Mouse (Mus musculus): ENCODE data around the gene Hoxd4. TPM values are rescaled to one million over a fixed set of nuclear protein-coding genes. Genes with fewer than 3 reads are reported as not detected.

Hoxd4 gene
- polyA plus RNA-seq, 1 experiment from 2014 or later = not detected

DNA sequence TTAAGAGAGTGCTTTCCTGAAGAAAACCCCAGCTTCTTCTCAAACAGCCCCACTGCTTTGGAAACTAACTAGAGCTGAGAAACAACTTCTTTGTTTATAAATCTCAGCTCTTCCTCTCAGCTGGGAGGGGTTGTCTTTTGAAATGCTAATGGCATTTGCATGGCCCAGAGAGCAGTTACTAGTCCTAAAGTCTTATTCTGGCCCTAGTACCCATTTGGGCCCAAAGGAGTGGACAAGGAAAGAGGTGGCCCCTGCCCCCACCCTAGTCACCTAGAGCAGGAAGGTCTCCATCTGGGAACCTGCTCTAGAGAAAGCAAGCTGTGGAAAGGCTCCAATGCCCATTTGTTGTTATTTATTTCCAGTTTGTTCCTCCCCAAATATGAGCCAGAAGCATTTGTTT lies 19.3 kb downstream of the Hoxd4 start:
- Histone ChIP-seq H3K9me3 (no peaks in the 10 kb centered on the region), H3K4me2 (replicated peaks) (no peak overlapping the region), H3K4me3 (no peak overlapping the region), H3K27ac (replicated peaks) (no peak overlapping the region), H3K36me3 (no peaks in the 10 kb centered on the region), H3K27me3 (peaks cover 99% of the 10 kb centered on the region), H3K4me1 (peaks cover 11% of the 10 kb centered on the region), H3K9ac (replicated peaks) (no peak overlapping the region)
- no peak for ATAC-seq (ENCODE audit: low FRiP score, low read depth)

DNA sequence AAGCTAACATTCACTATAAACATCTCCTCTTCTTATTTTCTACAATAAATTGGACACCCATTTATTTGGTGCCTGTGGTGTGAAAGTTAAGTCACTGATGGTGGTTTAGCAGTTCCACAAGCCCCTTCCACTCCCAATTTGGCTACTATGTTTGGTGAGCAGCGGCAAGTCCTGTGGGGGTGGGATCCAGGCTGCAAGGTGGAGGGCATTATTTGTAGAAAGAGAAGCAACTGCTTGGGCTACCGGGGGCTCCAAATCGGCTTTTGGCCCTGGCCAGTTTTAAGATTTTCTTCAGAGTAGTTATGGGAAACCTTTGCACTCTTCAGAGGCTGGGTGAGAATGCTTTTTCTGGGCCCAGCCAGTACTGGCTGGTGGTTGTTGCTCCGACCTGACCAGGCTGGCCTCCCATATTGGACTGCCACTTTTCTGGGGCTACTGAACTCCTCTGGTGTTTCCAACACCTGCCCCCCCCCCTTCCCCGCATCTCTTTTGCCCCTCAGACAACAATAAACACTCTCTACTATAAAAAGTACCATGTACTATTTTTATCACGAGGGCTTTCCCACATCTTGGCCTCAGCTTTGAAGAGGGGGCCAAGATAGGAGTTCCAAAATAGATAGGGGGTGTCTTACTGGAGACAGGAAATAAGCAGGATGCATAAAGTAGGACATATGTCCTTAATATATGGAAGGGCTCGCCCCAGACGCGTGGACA lies 20.2 kb downstream of the Hoxd4 start:
- Histone ChIP-seq H3K27me3 (peaks cover 99% of the 10 kb centered on the region), H3K9me3 (no peaks in the 10 kb centered on the region), H3K4me3 (no peak overlapping the region), H3K9ac (replicated peaks) (no peak overlapping the region), H3K4me1 (peaks cover 13% of the 10 kb centered on the region), H3K36me3 (no peaks in the 10 kb centered on the region), H3K27ac (replicated peaks) (no peak overlapping the region), H3K4me2 (replicated peaks) (no peak overlapping the region)
- WGBS = 1% methylated on average over 9 of the region's 9 CpGs
- no peak for ATAC-seq (ENCODE audit: low FRiP score, low read depth)

GRCm38 (mm10) chr2:74732513-74733316 lies 21.0 kb downstream of the Hoxd4 start:
- H3K4me3 ChIP-seq = no peak overlapping the region
- no peak overlapping the region for H3K27ac ChIP-seq (replicated peaks)
- no peaks in the 10 kb centered on the region for H3K36me3 ChIP-seq
- H3K9me3 ChIP-seq = no peaks in the 10 kb centered on the region
- no peak for ATAC-seq (ENCODE audit: low FRiP score, low read depth)
- H3K9ac ChIP-seq (replicated peaks) = no peak overlapping the region
- 1% methylated on average over 52 of the region's 52 CpGs for WGBS
- peaks cover 8% of the 10 kb centered on the region for H3K4me1 ChIP-seq
- peaks cover 99% of the 10 kb centered on the region for H3K27me3 ChIP-seq
- H3K4me2 ChIP-seq (replicated peaks) = no peak overlapping the region

GRCm38 (mm10) chr2:74733317-74733661 lies 21.6 kb downstream of the Hoxd4 start:
- H3K4me2 ChIP-seq (replicated peaks) = no peak overlapping the region
- H3K4me1 ChIP-seq = peaks cover 8% of the 10 kb centered on the region
- H3K36me3 ChIP-seq = no peaks in the 10 kb centered on the region
- H3K27ac ChIP-seq (replicated peaks) = no peak overlapping the region
- H3K4me3 ChIP-seq = no peak overlapping the region
- H3K9me3 ChIP-seq = no peaks in the 10 kb centered on the region
- ATAC-seq (ENCODE audit: low FRiP score, low read depth) = no peak
- 0% methylated on average over 16 of the region's 16 CpGs for WGBS
- no peak overlapping the region for H3K9ac ChIP-seq (replicated peaks)
- peaks cover 99% of the 10 kb centered on the region for H3K27me3 ChIP-seq

- H3K4me1 ChIP-seq = peaks cover 8% of the 10 kb centered on the region
- 0% methylated on average over 6 of the region's 6 CpGs for WGBS
- H3K27ac ChIP-seq (replicated peaks) = no peak overlapping the region
- peaks cover 99% of the 10 kb centered on the region for H3K27me3 ChIP-seq
- H3K4me3 ChIP-seq = no peak overlapping the region
- no peak overlapping the region for H3K4me2 ChIP-seq (replicated peaks)
- H3K36me3 ChIP-seq = no peaks in the 10 kb centered on the region
- no peaks in the 10 kb centered on the region for H3K9me3 ChIP-seq
- no peak overlapping the region for H3K9ac ChIP-seq (replicated peaks)
- ATAC-seq (ENCODE audit: low FRiP score, low read depth) = no peak
Measured at GRCm38 (mm10) chr2:74733765-74734164, 22.0 kb downstream of the Hoxd4 start.

GRCm38 (mm10) chr2:74734451-74734850 lies 22.7 kb downstream of the Hoxd4 start:
- ATAC-seq (ENCODE audit: low FRiP score, low read depth) = no peak
- under 1% methylated on average over 13 of the region's 13 CpGs for WGBS

GRCm38 (mm10) chr2:74734996-74735811 lies 23.5 kb downstream of the Hoxd4 start:
- no peak for ATAC-seq (ENCODE audit: low FRiP score, low read depth)

More at GRCm38 (mm10) chr2:74734451-74734850, 22.7 kb downstream of the Hoxd4 start:
- H3K9me3 ChIP-seq = no peaks in the 10 kb centered on the region
- H3K36me3 ChIP-seq = no peaks in the 10 kb centered on the region
- H3K27me3 ChIP-seq = peaks cover 99% of the 10 kb centered on the region
- no peak overlapping the region for H3K4me3 ChIP-seq
- no peak overlapping the region for H3K27ac ChIP-seq (replicated peaks)
- H3K4me1 ChIP-seq = peaks cover 8% of the 10 kb centered on the region
- no peak overlapping the region for H3K4me2 ChIP-seq (replicated peaks)
- H3K9ac ChIP-seq (replicated peaks) = no peak overlapping the region

GRCm38 (mm10) chr2:74735851-74736687 lies 24.3 kb downstream of the Hoxd4 start:
- 0 out of 2 replicates have a peak overlapping the region, but pooled peaks have one; percentile 13 for H3K4me3 ChIP-seq
- no peak for ATAC-seq (ENCODE audit: low FRiP score, low read depth)
- H3K4me2 ChIP-seq (replicated peaks) = 0 out of 2 replicates have a peak overlapping the region, but pooled peaks have one; percentile 17
- H3K9ac ChIP-seq (replicated peaks) = no peak overlapping the region
- peaks cover 8% of the 10 kb centered on the region for H3K4me1 ChIP-seq
- H3K27ac ChIP-seq (replicated peaks) = no peak overlapping the region
- peaks cover 100% of the 10 kb centered on the region for H3K27me3 ChIP-seq
- H3K9me3 ChIP-seq = no peaks in the 10 kb centered on the region
- WGBS = under 1% methylated on average over 39 of the region's 42 CpGs
- H3K36me3 ChIP-seq = no peaks in the 10 kb centered on the region

More at GRCm38 (mm10) chr2:74734996-74735811, 23.5 kb downstream of the Hoxd4 start:
- H3K4me3 ChIP-seq = no peak overlapping the region
- H3K9ac ChIP-seq (replicated peaks) = no peak overlapping the region
- peaks cover 8% of the 10 kb centered on the region for H3K4me1 ChIP-seq
- no peak overlapping the region for H3K4me2 ChIP-seq (replicated peaks)
- H3K27me3 ChIP-seq = peaks cover 100% of the 10 kb centered on the region
- H3K27ac ChIP-seq (replicated peaks) = no peak overlapping the region
- under 1% methylated on average over 27 of the region's 27 CpGs for WGBS
- H3K36me3 ChIP-seq = no peaks in the 10 kb centered on the region
- H3K9me3 ChIP-seq = no peaks in the 10 kb centered on the region

DNA sequence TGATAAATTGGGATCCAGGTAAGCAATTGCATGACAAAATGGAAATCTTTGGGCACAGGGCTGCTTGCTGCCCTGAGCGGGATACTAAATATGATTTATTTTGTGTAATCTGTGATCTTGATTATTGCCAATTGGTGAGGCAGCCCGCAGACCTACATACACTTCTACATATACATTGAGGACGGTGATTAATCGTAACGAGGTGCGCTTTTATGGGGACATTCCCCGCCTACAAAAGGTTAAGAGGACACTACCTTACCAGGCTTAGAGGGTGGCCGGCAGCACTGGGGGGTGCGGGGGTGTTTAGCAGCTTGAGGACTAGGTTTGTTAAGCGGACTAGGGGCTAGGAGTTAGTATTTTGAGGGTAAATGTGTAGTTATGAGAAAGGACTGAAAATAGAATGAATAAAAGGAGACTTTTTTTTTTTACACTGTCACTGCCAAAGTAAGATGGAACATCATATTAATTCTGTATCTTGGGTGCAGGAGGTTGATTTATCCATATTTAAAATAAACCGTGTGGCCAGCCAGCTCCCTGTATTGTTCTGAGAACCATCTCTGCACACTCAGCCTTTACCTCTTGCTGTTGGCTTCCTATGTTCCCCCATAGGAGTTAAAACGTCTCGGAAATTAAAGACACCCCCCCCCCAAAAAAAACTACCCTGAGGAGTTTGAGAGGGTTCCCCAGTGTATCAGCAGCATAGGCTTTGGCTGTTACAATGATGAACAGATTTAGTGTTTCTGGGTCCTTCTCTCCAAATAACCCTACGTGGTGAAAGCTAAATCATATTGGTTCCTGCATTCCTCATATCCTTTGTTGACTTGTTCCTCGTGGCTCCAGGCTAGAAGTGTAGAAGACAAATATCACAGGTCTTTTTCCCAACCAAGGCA lies 25.2 kb downstream of the Hoxd4 start:
- H3K4me1 ChIP-seq = peaks cover 8% of the 10 kb centered on the region
- H3K27ac ChIP-seq (replicated peaks) = no peak overlapping the region
- peaks cover 100% of the 10 kb centered on the region for H3K27me3 ChIP-seq
- no peak overlapping the region for H3K4me3 ChIP-seq
- no peak overlapping the region for H3K4me2 ChIP-seq (replicated peaks)
- WGBS = 1% methylated on average over 15 of the region's 15 CpGs
- no peaks in the 10 kb centered on the region for H3K36me3 ChIP-seq
- ATAC-seq (ENCODE audit: low FRiP score, low read depth) = no peak
- no peak overlapping the region for H3K9ac ChIP-seq (replicated peaks)
- H3K9me3 ChIP-seq = no peaks in the 10 kb centered on the region

- ATAC-seq (ENCODE audit: low FRiP score, low read depth) = no peak
- Histone ChIP-seq H3K9me3 (no peaks in the 10 kb centered on the region), H3K4me3 (no peak overlapping the region), H3K4me1 (peaks cover 6% of the 10 kb centered on the region), H3K9ac (replicated peaks) (no peak overlapping the region), H3K36me3 (no peaks in the 10 kb centered on the region), H3K27ac (replicated peaks) (no peak overlapping the region), H3K4me2 (replicated peaks) (no peak overlapping the region), H3K27me3 (peaks cover 99% of the 10 kb centered on the region)
- whole genome bisulfite sequencing = 4% methylated on average over 7 of the region's 7 CpGs
Measured at GRCm38 (mm10) chr2:74737578-74738070, 25.9 kb downstream of the Hoxd4 start.

Measured in midbrain, embryonic 12.5 days (tissue).